ENCODE assay signal across 10 mouse cellular contexts in the genomic region with DNA sequence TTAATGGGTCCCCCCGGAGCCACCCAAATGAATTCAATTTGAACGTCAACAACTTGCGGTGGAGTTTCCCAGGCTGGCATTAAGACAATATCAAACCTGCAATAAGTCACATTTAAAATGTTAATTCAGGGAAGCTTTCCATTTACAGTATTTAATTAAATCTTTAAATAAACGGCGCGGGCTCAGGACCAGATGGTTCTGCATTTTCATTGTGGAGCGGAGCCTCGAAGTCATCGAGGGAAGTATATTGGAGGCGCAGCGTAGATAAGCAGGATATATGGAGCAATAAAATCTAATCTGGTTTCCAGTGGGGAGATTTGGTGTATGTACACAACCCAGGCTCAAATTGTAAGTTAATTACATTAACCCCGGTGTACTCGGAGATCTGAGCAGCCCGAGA.
DNase-seq lines count a peak whose midpoint lies in the region; ATAC-seq and TF ChIP-seq lines count a peak whose summit lies in the region.
"Had no signal": no experiment of that assay in that cellular context is flagged by ENCODE, and none has a peak within 500 bp of the region (broad histone marks: within the 10 kb centered on the region; RNA-seq: fewer than 3 reads in every experiment).

No protein-coding gene starts in this region.

- ATAC-seq in heart, embryonic 12.5 days (ENCODE audit: insufficient number of reproducible peaks, low FRiP score): no peak
- peak; percentile 70 for ATAC-seq in forebrain, embryonic 14.5 days
- ATAC-seq in limb, embryonic 14.5 days (ENCODE audit: low FRiP score, low read depth): no peak

- no peak for TF ChIP-seq EP300 in CH12.LX (IDR thresholded peaks at IDR 0.05; ENCODE audit: low read length)

- intact Hi-C loops in heart, postnatal 10 days (cut with DNase I): no loop called here

- no peaks in the 10 kb centered on the region for H3K79me2 ChIP-seq in CH12.LX (replicated peaks; ENCODE audit: control insufficient read depth, extremely low read depth, insufficient read depth, poor library complexity, severe bottlenecking)

- H3K27ac ChIP-seq in heart, embryonic 12.5 days (ENCODE audit: poor library complexity, severe bottlenecking): no peak overlapping the region
- H3K27ac ChIP-seq in CH12.LX (ENCODE audit: insufficient read depth, low read depth): no peak overlapping the region
- peak overlapping the region; percentile 56; the same call in 1 of the 2 replicates for H3K27ac ChIP-seq in forebrain, embryonic 14.5 days (ENCODE audit: low read depth, low read length)
- no peak overlapping the region for H3K27ac ChIP-seq in limb, embryonic 14.5 days (replicated peaks; ENCODE audit: low read depth, low read length)
- H3K27ac ChIP-seq: liver, embryonic 14.5 days had no signal

- peaks cover 83% of the 10 kb centered on the region for H3K27me3 ChIP-seq in heart, embryonic 12.5 days (replicated peaks)
- no peaks in the 10 kb centered on the region for H3K27me3 ChIP-seq in CH12.LX (replicated peaks)
- peaks cover 13% of the 10 kb centered on the region; the same call in 1 of the 2 replicates for H3K27me3 ChIP-seq in forebrain, embryonic 14.5 days (replicated peaks; ENCODE audit: control insufficient read depth, insufficient read depth, low read length)
- peaks cover 23% of the 10 kb centered on the region for H3K27me3 ChIP-seq in limb, embryonic 14.5 days (ENCODE audit: control insufficient read depth, insufficient read depth, low read length)

- no peaks in the 10 kb centered on the region for H3K36me3 ChIP-seq in heart, embryonic 12.5 days
- H3K36me3 ChIP-seq in CH12.LX (replicated peaks in 1 of 2; ENCODE audit: control insufficient read depth in 1 of 2, insufficient read depth in 1 of 2, low read length in 1 of 2): no peaks in the 10 kb centered on the region
- H3K36me3 ChIP-seq in forebrain, embryonic 14.5 days (ENCODE audit: control insufficient read depth, insufficient read depth, low read length): no peaks in the 10 kb centered on the region
- no peaks in the 10 kb centered on the region for H3K36me3 ChIP-seq in limb, embryonic 14.5 days (ENCODE audit: control insufficient read depth, insufficient read depth, low read length)

- no peak for TF ChIP-seq POLR2A in CH12.LX (IDR thresholded peaks at IDR 0.05; ENCODE audit: low read depth, low read length)
- TF ChIP-seq POLR2A in limb, embryonic 14.5 days (IDR thresholded peaks at IDR 0.05; ENCODE audit: borderline replicate concordance, extremely low read depth, insufficient read depth, insufficient read length): no peak

- no peak for TF ChIP-seq RAD21 in CH12.LX (IDR thresholded peaks at IDR 0.05; ENCODE audit: low read depth, low read length)

- peaks cover 26% of the 10 kb centered on the region for H3K4me1 ChIP-seq in heart, embryonic 12.5 days (replicated peaks)
- H3K4me1 ChIP-seq in CH12.LX (ENCODE audit: control insufficient read depth in 1 of 2, insufficient read depth in 2 of 2): peaks cover 11 to 43% of the 10 kb centered on the region in 2 experiments
- peaks cover 24% of the 10 kb centered on the region for H3K4me1 ChIP-seq in forebrain, embryonic 14.5 days (ENCODE audit: control insufficient read depth, insufficient read depth, low read length)
- H3K4me1 ChIP-seq in limb, embryonic 14.5 days (ENCODE audit: control insufficient read depth, insufficient read depth, low read length): peaks cover 34% of the 10 kb centered on the region

- DNase-seq in heart, postnatal 10 days: no peak
- no peak for DNase-seq in CH12.LX (ENCODE audit: extremely low read depth)
- peak; percentile 80 for DNase-seq in forebrain, embryonic 14.5 days (ENCODE audit: low spot score)
- no peak for DNase-seq in limb, embryonic 14.5 days (ENCODE audit: low spot score)
- DNase-seq in thymus, adult 18-20 months: no peak
- DNase-seq in adrenal gland, adult 8-10 months: no peak
- no peak for DNase-seq in layer of hippocampus, adult 9-11 months
- DNase-seq: cerebellum, adult 9-11 months had no signal

- no peak overlapping the region for H3K4me3 ChIP-seq in heart, embryonic 12.5 days
- H3K4me3 ChIP-seq in CH12.LX (replicated peaks in 1 of 3; ENCODE audit: low read depth in 2 of 3, low read length in 2 of 3, poor library complexity in 1 of 3): no peak overlapping the region
- peak overlapping the region; percentile 17; the same call in 1 of the 2 replicates for H3K4me3 ChIP-seq in forebrain, embryonic 14.5 days (ENCODE audit: low read depth, low read length)
- peak overlapping the region; percentile 28 for H3K4me3 ChIP-seq in limb, embryonic 14.5 days (replicated peaks; ENCODE audit: low read length)

- WGBS in heart, embryonic 12.5 days: 2% methylated on average over 14 of the region's 14 CpGs
- 1% methylated on average over 14 of the region's 14 CpGs for WGBS in forebrain, embryonic 14.5 days
- WGBS in limb, embryonic 14.5 days: 2% methylated on average over 14 of the region's 14 CpGs

- H3K9me3 ChIP-seq in heart, embryonic 12.5 days (replicated peaks): no peaks in the 10 kb centered on the region
- H3K9me3 ChIP-seq in CH12.LX (replicated peaks; ENCODE audit: low read length): peaks cover 2% of the 10 kb centered on the region
- H3K9me3 ChIP-seq in forebrain, embryonic 14.5 days (replicated peaks; ENCODE audit: control insufficient read depth, low read length): no peaks in the 10 kb centered on the region
- no peaks in the 10 kb centered on the region for H3K9me3 ChIP-seq in limb, embryonic 14.5 days (ENCODE audit: control insufficient read depth, low read length)

- dilution Hi-C loops in CH12.LX (cut with MboI; ENCODE audit: extremely low pct_ligation_motif_present, extremely low pct_unique_long_range_greater_than_20kb, low sequenced_read_pairs): no loop called here

- in situ Hi-C loops in CH12.LX (cut with MboI; ENCODE audit: low pct_ligation_motif_present, low pct_unique_long_range_greater_than_20kb, low sequenced_read_pairs): no loop called here

- H3K4me2 ChIP-seq in heart, embryonic 12.5 days: peak overlapping the region; percentile 75
- H3K4me2 ChIP-seq in CH12.LX (ENCODE audit: insufficient read depth, low read depth, poor library complexity, severe bottlenecking): 0 out of 2 replicates have a peak overlapping the region, but pooled peaks have one; percentile 85
- peak overlapping the region; percentile 56 for H3K4me2 ChIP-seq in forebrain, embryonic 14.5 days (ENCODE audit: low read length)
- peak overlapping the region; percentile 47 for H3K4me2 ChIP-seq in limb, embryonic 14.5 days (replicated peaks; ENCODE audit: low read depth, low read length, severe bottlenecking)

- TF ChIP-seq CTCF in CH12.LX (conservative IDR thresholded peaks at IDR 0.05 in 1 of 2, IDR thresholded peaks at IDR 0.05 in 1 of 2; ENCODE audit: low read depth in 2 of 2, low read length in 2 of 2): no peak

- H3K9ac ChIP-seq in heart, embryonic 12.5 days: no peak overlapping the region
- no peak overlapping the region for H3K9ac ChIP-seq in CH12.LX (ENCODE audit: insufficient read depth, low read depth)
- H3K9ac ChIP-seq in forebrain, embryonic 14.5 days (ENCODE audit: low read length): peak overlapping the region; percentile 56
- no peak overlapping the region for H3K9ac ChIP-seq in limb, embryonic 14.5 days (ENCODE audit: low read depth, low read length, severe bottlenecking)
- H3K9ac ChIP-seq: liver, embryonic 14.5 days had no signal

TF ChIP-seq in CH12.LX, 34 proteins besides CTCF, POLR2A, EP300 and RAD21:
- TF ChIP-seq ZNF384 (IDR thresholded peaks at IDR 0.05; ENCODE audit: low read depth, low read length): no peak
- TF ChIP-seq MAFK (IDR thresholded peaks at IDR 0.05; ENCODE audit: insufficient replicate concordance, low read length): no peak
- TF ChIP-seq E2F4 (IDR thresholded peaks at IDR 0.05; ENCODE audit: insufficient replicate concordance, low read depth, low read length): no peak

Comparison
In these comparisons a context has a peak if more than half of its experiments do, and no peak if none do; other contexts are left out.
1. H3K4me3 ChIP-seq: peak in forebrain, embryonic 14.5 days (single experiment) and limb, embryonic 14.5 days (single experiment); none in heart, embryonic 12.5 days (single experiment) and CH12.LX (0 of 3).
2. Peak in every context shown above with its lines, with median percentiles within 50 percentile points of each other: H3K4me2 ChIP-seq.